Mouse (Mus musculus): Measurements from ENCODE around the gene Sox6.

Sox6 gene

DNA sequence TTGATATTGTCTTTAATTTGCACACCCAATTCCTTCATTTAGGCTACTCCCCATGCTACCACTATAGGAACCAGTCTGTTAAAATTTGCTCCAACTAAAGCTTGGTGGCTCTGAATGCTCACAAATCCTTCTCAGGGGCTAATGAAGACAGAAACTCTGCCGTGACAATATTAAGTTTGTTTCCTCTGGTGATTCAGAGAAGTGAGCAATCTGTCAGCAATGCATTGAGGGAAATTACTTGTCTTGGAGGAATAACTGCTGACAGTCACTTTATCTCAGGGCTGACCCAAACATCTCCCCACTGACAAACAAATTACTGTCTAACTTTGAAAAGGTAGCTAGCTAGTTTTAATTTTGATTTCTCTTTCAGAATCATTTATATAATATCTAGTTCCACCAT lies 463.8 kb downstream of the Sox6 start:
- intact Hi-C loops (cut with DNase I): no loop called here

DNA sequence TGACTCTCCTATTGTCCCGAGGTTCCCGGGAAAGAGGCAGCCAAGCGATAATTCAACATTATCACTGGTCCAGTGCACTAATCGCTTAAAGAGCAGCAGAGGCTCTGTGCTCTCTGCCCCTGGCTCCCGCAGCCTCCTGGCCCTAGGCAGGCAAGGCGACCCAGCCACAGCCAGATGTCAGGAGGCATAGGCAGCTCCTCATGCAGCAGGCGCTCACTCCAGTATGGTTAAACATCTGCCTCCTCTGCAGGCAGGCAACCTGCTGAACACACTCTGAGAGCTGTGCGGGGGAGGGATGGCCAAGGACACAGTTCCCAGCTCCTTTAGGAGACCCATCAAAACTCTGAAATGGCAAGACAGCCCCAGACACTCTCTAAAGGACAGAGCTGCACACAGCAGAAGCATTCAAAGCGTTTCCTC lies 469.8 kb downstream of the Sox6 start:
- intact Hi-C loops (cut with DNase I): no loop called here

DNA sequence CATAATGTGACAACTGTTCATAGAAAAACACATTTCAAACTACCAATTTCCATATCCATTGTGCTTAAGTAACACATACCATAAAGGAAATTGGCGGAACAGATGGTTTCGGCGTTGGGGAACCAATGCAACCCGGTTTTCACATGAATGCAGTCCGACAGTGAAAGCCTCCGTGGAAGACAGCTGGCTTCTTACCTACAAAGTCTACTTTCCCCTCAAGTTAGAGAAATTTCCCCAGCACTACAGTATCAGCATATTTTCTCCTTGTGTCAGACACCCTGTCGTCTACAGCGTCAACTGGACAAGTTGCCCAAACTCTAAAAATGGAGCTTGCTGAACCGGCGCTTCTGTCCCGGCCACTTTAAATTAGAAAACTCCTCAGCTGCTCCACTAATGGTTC lies 470.3 kb downstream of the Sox6 start:
- intact Hi-C loops (cut with DNase I): no loop called here

DNA sequence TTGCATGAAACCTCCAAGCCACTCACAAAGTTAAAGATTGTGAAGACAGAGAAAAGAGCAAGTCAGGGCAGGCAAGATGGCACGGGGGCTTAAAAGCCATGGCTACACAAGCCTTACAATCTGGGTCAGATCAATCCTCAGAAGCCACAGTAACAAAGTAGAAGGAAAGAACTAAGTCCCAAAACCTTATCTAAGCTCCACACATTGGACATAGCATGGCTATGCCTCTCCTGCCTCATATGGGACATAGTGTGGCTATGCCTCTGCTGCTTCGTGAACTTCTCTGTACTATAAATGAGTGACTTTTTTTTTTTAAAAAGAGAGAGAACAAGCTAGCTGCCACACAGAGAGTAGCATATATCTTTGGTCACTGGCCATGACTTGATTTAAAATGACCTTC lies 471.8 kb downstream of the Sox6 start:
- intact Hi-C loops (cut with DNase I): no loop called here

DNA sequence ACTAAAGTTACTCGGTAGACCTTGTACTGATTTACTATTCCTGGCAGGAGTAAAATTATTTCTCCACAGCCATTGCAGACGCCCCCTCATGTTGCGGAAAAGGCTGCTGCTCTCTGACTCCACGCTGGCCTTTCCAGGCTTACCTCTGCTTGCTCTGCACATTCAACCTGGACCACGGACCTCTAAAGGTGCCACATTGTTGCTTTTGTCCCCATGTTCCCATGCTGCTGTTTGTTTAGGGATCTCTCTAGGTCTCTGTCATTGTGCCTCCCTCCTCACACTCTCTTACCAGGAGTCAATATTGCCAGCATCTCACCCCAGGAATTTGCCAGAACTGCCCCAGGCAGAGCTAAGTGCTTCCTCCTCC lies 473.6 kb downstream of the Sox6 start:
- intact Hi-C loops (cut with DNase I): no loop called here

DNA sequence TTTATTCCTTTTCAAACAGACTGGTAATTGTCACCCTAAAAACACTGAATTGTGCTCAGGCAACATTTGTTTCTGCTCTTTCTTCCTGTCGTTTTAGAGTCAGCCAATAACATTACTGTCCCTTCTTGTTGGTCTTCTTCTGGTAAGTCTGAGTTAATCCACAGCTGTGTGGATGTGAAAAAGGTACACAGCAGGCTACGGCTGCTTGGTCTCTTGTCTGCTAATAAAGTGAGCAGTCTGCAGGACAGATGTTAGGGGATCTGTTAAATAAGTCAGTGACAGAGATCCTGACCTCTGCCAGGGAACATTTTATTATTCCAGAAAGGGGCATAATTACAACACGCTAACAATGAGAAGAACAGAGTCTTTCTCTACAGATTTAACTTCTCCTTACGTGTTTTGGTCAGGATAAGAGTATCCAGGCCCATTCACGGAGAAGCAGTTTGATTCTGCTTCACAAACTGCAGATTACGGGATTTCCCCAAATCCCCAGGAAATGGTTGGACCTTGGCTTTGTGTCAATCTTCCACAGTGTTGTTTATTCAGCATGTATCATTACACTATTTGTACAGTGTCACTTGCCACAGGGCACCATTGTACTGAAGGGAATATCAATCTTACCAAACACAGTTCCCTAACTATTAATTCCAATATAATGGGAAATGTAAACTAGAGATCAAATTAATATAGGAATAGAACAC lies 474.1 kb downstream of the Sox6 start:
- intact Hi-C loops (cut with DNase I): no loop called here

DNA sequence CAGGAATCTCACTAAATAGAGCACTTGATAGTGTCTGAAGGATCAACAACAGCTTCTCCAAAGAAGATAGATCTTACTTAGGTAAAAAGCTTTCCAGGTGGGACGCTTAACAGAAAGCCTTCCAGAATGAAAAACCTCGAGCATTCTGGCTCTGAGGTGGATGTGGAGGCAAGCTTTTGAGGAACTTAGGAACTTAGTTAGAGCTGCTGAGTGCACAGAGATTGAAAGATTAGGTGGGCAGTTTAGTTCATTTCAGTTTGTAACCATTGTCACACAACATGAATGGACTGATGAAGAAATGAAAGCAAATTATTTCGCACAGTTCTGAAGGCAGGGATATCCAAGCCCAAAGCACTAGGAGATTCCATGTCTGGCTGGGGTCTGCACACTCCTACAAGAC lies 481.9 kb downstream of the Sox6 start:
- intact Hi-C loops (cut with DNase I): no loop called here

DNA sequence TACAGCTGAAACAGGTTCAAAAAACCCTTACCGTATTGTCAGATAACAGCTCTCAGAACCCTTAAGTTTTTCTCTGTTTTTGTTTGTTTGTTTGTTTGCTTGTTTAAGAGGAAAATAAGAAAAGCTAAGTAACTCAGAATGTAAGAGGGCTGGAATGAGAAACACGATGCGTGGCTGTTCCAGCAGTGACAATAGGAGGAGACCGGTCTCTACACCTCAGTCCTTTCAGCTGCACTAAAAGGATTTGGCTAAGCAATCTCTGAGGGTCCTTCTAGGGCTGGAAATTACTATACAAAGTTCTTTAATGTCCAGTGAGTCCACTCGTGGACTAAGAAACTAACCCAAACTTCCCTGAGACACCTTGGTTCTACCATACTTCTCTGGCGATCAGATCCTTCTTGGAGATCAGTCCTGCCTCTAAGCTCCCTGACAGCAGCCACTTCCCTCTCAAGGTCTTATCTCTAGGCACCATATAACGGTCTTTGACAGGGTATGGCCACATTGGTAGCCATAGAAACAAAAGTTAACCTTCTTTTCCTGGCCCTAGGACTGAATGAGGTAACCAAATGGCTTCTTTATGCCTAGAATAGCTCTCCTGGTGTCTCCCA lies 488.3 kb downstream of the Sox6 start:
- intact Hi-C loops (cut with DNase I): no loop called here

DNA sequence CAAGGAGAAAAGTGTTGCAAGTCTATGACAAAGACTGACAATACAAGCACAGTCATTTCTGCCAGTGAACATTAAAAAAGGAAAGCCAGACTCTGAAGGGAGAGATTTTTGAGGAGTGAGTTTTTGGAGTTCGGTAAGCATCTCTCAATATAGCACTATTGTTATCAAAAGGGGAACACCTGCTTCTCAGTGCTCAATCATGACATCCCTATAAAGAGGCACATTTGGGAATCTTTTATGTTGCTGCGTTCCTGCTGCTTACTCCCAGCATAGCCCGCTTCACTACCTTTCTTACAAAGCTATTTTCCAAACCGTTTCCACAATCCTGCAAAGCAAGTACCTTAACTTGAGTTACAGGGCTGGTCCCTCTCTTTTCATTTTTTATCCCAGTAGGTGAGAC lies 488.9 kb downstream of the Sox6 start:
- intact Hi-C loops (cut with DNase I): no loop called here

DNA sequence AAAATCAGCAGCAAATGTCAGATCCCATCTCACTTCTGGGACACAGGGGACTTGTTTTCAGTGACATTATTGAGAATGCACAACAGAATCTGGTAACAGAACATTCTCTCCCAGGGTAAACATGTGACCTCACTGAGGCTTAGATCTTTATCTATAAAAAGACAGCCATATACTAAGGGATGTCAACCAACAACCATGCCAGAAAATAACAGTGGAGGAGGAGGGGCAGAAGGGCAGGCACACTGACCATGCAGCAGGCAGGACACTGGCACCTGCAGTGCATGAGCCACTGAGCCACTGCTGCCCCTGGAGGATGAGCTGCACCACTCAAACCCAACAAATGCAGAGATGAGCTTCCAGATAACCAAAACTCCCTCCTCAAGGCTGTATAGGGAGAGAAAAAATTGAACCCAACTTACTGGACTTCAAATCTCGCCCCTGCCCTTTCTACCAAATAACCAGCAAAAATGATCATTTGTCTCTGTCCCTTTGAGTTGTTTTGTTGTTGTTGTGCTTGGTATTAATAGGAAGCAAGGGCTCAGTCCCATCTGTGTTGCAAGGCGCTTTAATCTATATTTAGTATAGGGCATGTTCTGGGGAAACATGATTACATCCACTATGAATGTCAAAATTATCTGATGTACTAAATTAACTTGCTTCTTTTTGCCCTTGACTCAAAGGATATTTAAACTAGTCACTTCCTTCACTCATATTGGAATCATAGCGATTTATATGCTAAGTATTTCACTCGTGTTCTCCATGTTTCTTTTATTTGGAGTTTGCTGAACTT lies 492.8 kb downstream of the Sox6 start:
- intact Hi-C loops (cut with DNase I): no loop called here

DNA sequence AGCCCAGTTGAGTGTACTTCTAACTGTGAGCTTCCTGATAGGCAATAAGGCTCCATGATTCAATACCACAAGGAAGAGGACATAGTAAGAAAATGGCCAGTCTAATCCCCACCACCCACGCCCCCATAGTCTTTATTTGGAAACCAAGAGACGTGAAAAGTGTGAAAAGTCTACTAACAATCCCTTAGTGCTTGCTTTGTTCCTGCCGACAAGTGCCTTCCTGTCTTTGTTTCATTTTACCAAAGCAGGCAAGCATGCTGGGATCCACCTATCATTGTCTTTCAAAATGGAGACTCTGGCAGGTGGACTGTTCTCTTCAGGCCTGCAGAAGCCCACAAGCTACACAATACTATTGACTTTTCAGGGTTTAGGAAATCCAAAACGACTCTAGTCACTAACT lies 495.0 kb downstream of the Sox6 start:
- intact Hi-C loops (cut with DNase I): no loop called here

DNA sequence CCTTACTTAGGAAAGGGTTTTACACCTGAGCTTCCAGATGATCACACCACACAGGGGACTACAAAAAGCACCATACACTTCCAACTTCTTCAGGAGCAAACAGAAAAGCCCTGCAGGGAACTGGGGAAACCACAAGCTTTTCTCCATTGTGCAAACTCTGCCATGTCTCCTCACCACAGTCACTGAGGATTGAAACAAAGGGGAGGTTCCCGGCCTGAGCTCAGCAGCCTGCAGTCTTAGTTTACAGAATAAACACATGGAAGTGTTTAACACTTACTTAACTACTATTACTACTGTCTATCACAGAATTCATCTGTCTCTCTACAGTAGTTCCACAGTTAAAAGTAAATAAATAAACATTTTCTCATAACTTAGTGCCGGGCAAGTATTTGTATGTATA lies 498.3 kb downstream of the Sox6 start:
- intact Hi-C loops (cut with DNase I): no loop called here

DNA sequence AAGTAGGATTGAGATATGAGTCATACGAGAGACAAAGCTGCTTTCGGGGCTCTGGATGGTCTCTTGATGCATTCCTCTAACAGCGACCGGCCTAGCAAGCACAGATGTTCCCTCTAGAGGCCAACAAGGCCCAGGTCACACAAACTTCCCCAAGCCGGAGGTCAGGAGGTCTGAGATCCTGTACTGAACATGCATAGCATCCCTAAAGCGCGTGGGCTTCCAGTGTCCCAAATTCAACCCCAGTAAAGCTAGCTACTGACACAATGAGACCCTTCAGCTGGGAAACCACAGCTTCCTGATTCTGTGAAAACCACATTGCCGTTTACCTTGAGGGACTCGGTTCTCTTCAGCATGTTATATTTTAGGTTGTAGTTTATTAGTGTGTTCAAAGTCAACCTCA lies 499.6 kb downstream of the Sox6 start:
- intact Hi-C loops (cut with DNase I): no loop called here

DNA sequence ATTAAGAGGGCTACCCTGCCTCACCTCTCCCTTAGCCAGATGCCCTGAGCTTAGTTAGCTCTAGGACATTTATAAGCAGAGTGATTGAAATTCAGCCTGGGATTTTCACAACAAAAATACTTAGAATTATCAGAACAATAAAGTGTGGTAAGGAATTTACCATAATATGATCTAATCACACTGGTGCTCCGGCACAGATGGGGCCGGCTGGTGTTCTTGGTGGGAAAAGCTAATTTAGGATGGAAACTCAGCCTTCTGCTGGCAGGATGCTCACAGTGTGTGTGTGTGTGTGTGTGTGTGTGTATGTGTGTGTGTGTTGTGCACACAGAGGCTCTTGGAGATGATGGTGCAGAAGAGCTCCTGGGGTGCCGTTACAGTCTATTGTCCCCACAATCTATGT lies 501.0 kb downstream of the Sox6 start:
- intact Hi-C loops (cut with DNase I): no loop called here

DNA sequence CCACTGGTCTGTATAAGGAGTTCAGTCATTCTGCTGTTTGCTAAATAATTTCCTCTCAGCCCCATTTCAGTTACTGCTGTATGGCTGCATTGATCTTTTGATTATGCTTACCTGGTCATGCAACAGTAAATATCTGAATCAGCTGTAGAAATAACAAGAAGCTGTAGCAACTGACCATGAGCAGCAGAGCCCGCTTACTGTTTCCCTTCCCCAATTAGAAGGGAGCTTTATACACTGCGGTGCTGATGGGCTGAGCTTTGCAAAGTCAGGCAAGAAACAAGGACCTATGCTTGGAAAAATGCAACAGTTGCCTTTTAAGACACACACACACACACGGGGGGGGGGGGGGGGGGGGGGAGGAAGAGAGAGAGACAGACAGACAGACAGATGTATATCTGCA lies 502.1 kb downstream of the Sox6 start:
- intact Hi-C loops (cut with DNase I): no loop called here

DNA sequence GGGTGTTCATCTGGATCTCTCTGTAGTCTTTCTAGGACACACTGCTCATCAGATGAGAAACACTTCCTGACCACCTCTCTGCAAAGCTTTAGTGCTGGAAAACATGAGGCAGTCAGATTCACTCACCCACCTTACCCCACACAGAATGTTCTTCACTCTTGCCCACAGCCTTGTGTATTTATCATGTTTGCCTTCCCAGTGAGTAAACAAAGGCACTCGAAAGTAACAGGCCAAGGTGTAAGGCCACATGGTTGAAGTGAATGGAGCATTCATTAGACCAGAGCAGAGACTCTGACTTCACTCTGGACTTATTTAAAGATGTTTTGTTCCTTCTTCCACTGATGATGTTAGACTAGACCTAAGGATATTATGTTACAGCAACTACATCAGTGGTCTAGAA lies 506.7 kb downstream of the Sox6 start:
- intact Hi-C loops (cut with DNase I): no loop called here

DNA sequence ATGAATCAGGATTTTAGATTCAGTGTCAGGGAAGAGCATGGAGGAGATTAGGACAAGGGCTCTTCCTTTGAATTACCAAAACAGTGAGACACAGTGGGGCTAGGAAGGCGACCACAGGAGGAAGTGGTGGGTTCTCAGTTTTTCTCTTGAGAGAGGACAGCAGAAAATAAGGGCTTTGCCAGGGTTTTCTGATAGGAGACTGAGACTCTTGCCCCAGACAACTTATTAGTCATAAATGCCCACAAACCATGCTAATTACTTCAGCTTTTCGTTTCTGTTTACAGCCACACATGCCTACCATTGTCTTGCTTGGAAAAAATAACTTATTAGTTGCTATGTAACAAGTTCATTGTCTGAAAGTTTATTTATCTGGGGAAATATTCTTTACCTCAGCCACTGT lies 507.4 kb downstream of the Sox6 start:
- intact Hi-C loops (cut with DNase I): no loop called here

DNA sequence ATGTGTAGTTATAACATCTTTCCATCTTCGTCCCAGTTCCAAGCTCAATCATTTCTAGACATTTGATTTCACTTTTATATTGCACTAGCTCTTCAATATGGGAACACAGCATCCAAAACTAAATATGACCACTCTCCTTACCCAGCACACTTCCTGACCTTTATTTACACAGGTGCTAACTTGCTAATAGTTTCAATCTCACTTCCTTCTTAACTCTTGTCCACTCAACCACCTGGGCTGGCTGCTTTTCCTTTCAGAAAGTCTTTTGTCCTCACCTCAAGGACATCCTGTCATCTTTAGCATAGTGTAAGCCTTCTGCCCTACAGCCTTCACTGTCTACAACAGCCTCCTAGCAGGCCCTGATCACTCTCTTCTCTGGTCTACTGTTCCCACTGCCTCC lies 520.9 kb downstream of the Sox6 start:
- intact Hi-C loops (cut with DNase I): no loop called here

DNA sequence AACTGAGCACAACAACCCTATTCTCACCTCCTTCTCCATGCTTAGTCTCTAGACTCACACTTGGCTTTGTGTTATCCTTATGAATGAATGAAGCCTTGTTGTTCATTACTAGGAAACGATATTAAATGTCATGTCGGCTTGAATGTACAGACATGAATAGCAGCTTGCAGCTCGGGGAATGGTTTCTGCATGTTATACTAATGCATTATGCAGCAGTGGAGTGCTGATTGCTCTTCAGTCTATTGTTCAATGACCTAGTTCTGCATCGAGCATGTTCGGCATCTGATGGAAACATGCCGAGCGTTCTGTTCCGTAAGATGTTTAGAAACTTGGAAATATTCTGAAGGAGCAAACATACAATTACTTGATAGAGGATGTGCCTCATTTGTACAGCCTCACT lies 524.9 kb downstream of the Sox6 start:
- intact Hi-C loops (cut with DNase I): no loop called here

DNA sequence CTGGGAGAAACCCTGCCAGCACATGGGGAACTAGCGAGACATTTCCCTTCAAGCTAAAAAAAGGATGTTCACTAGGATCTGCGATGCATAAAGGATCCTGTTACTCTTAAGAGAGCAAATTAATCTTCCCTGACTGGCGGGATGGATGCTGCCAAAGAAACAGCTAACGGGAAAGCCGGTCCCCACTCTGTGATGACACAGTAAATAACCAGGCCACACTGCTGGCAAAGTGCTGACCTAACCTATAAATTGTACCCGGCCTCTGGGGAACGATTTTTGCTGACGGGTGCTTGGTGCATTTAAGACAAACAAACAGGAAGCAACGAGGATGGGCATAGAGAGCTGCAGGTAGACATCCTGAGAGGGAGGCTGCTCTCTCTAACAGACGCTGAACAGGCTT lies 526.8 kb downstream of the Sox6 start:
- intact Hi-C loops (cut with DNase I): no loop called here

DNA sequence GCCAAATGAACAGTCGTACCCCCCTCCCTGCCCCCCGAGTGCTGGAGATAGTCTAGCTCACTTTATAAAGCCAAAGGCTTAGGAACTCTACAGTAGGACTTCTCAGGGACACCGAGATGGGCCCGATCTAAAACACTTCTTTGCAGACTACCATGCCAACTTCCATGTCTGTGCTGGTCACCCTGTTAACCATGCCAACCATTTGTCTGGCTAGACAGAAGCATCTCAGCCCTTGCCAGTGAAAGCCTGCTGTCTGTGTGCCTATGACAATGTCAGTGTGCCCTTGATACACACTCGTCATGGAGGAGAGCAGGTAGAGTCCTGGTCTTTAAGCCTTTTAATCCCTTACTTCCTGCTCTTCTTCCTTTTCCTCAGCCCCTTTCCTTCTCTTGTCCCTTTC lies 527.5 kb downstream of the Sox6 start:
- intact Hi-C loops (cut with DNase I): no loop called here

DNA sequence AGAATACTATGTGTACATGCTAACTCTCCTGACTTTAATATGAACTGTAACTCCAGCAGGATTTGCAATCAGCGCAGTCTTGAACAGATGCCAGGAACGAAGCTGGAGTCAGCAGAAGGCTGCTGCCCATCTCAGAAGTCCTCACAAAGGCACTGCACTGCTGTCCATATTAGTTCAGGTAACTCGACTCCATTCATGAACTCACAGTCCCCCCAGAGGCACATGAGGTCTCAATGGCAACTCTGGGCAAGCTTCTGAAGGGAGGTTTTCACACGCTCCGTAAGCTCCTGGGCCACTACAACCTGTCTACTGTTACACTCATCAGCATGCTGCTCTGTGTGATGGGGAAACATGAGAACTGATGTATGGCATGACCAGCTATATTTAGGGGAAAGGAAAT lies 528.6 kb downstream of the Sox6 start:
- intact Hi-C loops (cut with DNase I): no loop called here

DNA sequence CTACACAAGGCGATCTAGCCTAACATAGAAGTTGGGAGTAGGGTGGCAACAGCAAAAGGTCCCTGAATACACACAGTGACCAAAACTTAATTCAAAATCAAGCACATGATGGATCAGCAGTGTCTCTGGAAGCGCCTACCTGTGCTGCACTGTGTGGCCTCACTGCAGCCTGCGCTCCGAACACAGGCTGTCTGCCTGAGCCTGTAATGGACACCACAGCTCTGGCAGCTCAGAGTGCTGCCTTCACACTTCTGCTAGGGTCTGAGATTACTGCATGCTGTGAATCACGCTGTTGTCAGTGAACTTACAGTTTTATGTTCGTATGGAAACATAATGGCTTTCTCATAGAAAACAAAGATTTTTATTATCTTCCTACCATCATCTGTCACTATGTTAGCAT lies 532.2 kb downstream of the Sox6 start:
- intact Hi-C loops (cut with DNase I): no loop called here
